Mouse (Mus musculus) hindbrain, embryonic 12.5 days (tissue): ENCODE measurements around the gene Gm8660. TPM values are rescaled to one million over a fixed set of nuclear protein-coding genes. Genes with fewer than 3 reads are reported as not detected.
"Not testable (repeated sequence)": the region's sequence is repeated elsewhere in the genome, so short reads cannot be mapped to it uniquely, and the experiment has no call there.

Experiments used
- ATAC-seq: fragments of 200-750 bp; cut with Nextera tagmentation; 2 replicates; pipeline ENCODE4 v1.8.0; 2017; ENCODE audit warnings: moderate TSS enrichment; ENCODE audit not compliant: low FRiP score
- H3K27ac ChIP-seq: fragments of 300-500 bp; sonication (generic); 2 replicates; pipeline ENCODE4 v1.5.1; 2016; ENCODE audit warnings: mild to moderate bottlenecking
- H3K27me3 ChIP-seq: fragments of 300-500 bp; sonication (generic); 2 replicates; pipeline ENCODE4 v1.6.1; 2016; ENCODE audit warnings: mild to moderate bottlenecking
- H3K36me3 ChIP-seq: fragments of 300-500 bp; sonication (generic); 2 replicates; pipeline ENCODE4 v1.6.1; 2016; ENCODE audit warnings: mild to moderate bottlenecking
- H3K4me1 ChIP-seq: fragments of 300-500 bp; sonication (generic); 2 replicates; pipeline ENCODE4 v1.6.1; 2016
- H3K4me2 ChIP-seq: fragments of 300-500 bp; sonication (generic); replicated peaks from 2 replicates; pipeline ENCODE4 v1.6.1; 2016; ENCODE audit warnings: mild to moderate bottlenecking
- H3K4me3 ChIP-seq: fragments of 300-500 bp; sonication (generic); 2 replicates; pipeline ENCODE4 v1.5.1; 2016; ENCODE audit warnings: mild to moderate bottlenecking
- H3K9ac ChIP-seq: fragments of 300-500 bp; sonication (generic); 2 replicates; pipeline ENCODE4 v1.6.1; 2016; ENCODE audit warnings: mild to moderate bottlenecking, moderate library complexity
- H3K9me3 ChIP-seq: fragments of 300-500 bp; sonication (generic); replicated peaks from 2 replicates; pipeline ENCODE4 v1.6.1; 2016; ENCODE audit warnings: mild to moderate bottlenecking
- WGBS: fragments of 180-500 bp; shearing (Covaris S2); methylation state at CpG from one replicate; pipeline ENCODE4 v1.1.7; 2016; 5-methylcytosine and 5-hydroxymethylcytosine counted together
- polyA plus RNA-seq: library from polyadenylated mRNA; unstranded; fragments of >200 nt; fragmentation: Nextera tagmentation; extraction: Ambion mirVana; gene quantifications from 2 replicates; pipeline ENCODE4 v1.2.1, GENCODE M21; 2016

The Gm8660 gene
- not detected in 2 replicates for polyA plus RNA-seq

GRCm38 (mm10) chr7:22370939-22371338, at the start of gene Gm8660:
Gm8660 (minus strand) TSS chr7:22371039.
- WGBS: no CpG with 5 or more reads among the region's 1 CpGs
- not testable (repeated sequence) for H3K4me2 ChIP-seq, H3K4me1 ChIP-seq, H3K27me3 ChIP-seq, H3K36me3 ChIP-seq, H3K27ac ChIP-seq, H3K9ac ChIP-seq, ATAC-seq, H3K9me3 ChIP-seq, H3K4me3 ChIP-seq

- WGBS: no CpG with 5 or more reads among the region's 3 CpGs
- not testable (repeated sequence) for H3K9ac ChIP-seq, H3K4me1 ChIP-seq, H3K4me2 ChIP-seq, ATAC-seq, H3K27me3 ChIP-seq, H3K36me3 ChIP-seq, H3K4me3 ChIP-seq, H3K9me3 ChIP-seq, H3K27ac ChIP-seq
Measured at GRCm38 (mm10) chr7:22413283-22413682, 42.4 kb upstream of the Gm8660 start, which contains the start of gene Vmn1r148. Vmn1r148 (plus strand) TSS chr7:22413583.

DNA sequence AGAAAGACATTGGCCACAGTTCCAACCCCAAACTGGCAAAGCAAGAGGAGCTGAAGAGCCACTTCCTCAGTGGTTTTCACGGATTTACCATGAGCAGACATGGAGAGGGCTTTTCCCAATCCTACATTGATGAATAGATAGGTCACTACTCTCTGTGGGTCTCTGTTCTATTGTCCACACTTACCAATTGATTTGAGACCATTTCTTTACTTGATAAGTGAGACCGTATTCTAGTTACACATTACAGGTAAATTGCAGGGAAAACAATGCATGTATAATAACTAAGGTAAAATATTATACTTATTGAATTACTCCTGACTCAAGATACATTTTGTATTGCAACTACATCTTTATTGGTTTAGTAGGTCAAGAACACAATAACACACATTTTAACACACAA, 41.2 kb downstream of the Gm8660 start, which contains the start of gene Gm4187:
Gm4187 (minus strand) TSS at position 101 of the 400 bp plus-strand sequence.
- WGBS: no CpG with 5 or more reads among the region's 2 CpGs
- H3K4me2 ChIP-seq, H3K27ac ChIP-seq, H3K36me3 ChIP-seq, H3K9me3 ChIP-seq, H3K27me3 ChIP-seq, H3K4me1 ChIP-seq, H3K4me3 ChIP-seq, ATAC-seq, H3K9ac ChIP-seq: not testable (repeated sequence)

Other genes with a start within 250 kb of the Gm8660 start
- gene Gm10666, start 236.3 kb downstream of the Gm8660 start, polyA plus RNA-seq: not detected in 2 replicates
- not detected in 2 replicates for gene Vmn1r142, start 207.0 kb downstream of the Gm8660 start, polyA plus RNA-seq
- not detected in 2 replicates for gene Vmn1r143, start 181.7 kb downstream of the Gm8660 start, polyA plus RNA-seq
- not detected in 2 replicates for gene Gm8653, start 169.8 kb downstream of the Gm8660 start, polyA plus RNA-seq
- not detected in 2 replicates for gene Gm8453, start 141.6 kb downstream of the Gm8660 start, polyA plus RNA-seq
- gene Gm4187, start 41.3 kb downstream of the Gm8660 start, polyA plus RNA-seq: not detected in 2 replicates
- gene Vmn1r148, start 42.5 kb upstream of the Gm8660 start, polyA plus RNA-seq: not detected in 2 replicates
- gene Vmn1r149, start 67.2 kb upstream of the Gm8660 start, polyA plus RNA-seq: not detected in 2 replicates
- not detected in 2 replicates for gene Gm10665, start 93.0 kb upstream of the Gm8660 start, polyA plus RNA-seq
- gene Vmn1r151, start 128.6 kb upstream of the Gm8660 start, polyA plus RNA-seq: not detected in 2 replicates
- not detected in 2 replicates for gene Vmn1r152, start 151.9 kb upstream of the Gm8660 start, polyA plus RNA-seq
- gene Gm8677, start 163.8 kb upstream of the Gm8660 start, polyA plus RNA-seq: not detected in 2 replicates
- gene Gm4201, start 194.3 kb upstream of the Gm8660 start, polyA plus RNA-seq: not detected in 2 replicates
- not detected in 2 replicates for gene Gm4565, start 217.1 kb upstream of the Gm8660 start, polyA plus RNA-seq